Mouse (Mus musculus) erythroid progenitor cell, adult 5-6 weeks (primary cell): ENCODE measurements around the gene Aimp1. TPM values are rescaled to one million over a fixed set of nuclear protein-coding genes. Genes with fewer than 3 reads are reported as not detected.

ENCODE experiments used
- ATAC-seq: replicated peaks from 2 replicates; pipeline ENCODE4 v1.8.0; 2016; ENCODE audit warnings: moderate number of reproducible peaks, mild to moderate bottlenecking, moderate TSS enrichment, inconsistent platforms; ENCODE audit not compliant: poor library complexity, low FRiP score, severe bottlenecking
- total RNA-seq, 2 experiments: library from RNA; stranded (forward) in 1 of 2; stranded (reverse) in 1 of 2; fragments of 150-400 nt in 1 of 2; fragments of 186-747, 209-891 nt in 1 of 2; gene quantifications; 2 replicates each; pipeline versions ENCODE4 v1.2.3 to v1.2.4; 2015 to 2017; ENCODE audit warnings: low replicate concordance in 2 of 2

Gene Aimp1
- total RNA-seq (2015; ENCODE audit: low replicate concordance) (16.9 and 35.6 TPM in 2 replicates), total RNA-seq (2017; ENCODE audit: low replicate concordance) (16.0 and 29.3 TPM in 2 replicates)

- no peak for ATAC-seq
Measured at GRCm38 (mm10) chr3:132684231-132684928, at the start of gene Aimp1. TSS of gene Aimp1 (minus strand) at chr3:132684370.

- no peak for ATAC-seq
Measured at GRCm38 (mm10) chr3:132724326-132724725, 40.2 kb upstream of the Aimp1 start.

GRCm38 (mm10) chr3:132717316-132717715, 33.1 kb upstream of the Aimp1 start:
- ATAC-seq = no peak

GRCm38 (mm10) chr3:132713913-132714312, 29.7 kb upstream of the Aimp1 start:
- no peak for ATAC-seq

GRCm38 (mm10) chr3:132706977-132707376, 22.8 kb upstream of the Aimp1 start:
- ATAC-seq = no peak

- no peak for ATAC-seq
Measured at GRCm38 (mm10) chr3:132704216-132704615, 20.0 kb upstream of the Aimp1 start.

- ATAC-seq = no peak
Measured at GRCm38 (mm10) chr3:132701368-132701767, 17.2 kb upstream of the Aimp1 start.

GRCm38 (mm10) chr3:132683447-132684230, 531 bp downstream of the Aimp1 start, which contains the start of gene Tbck:
TSS of gene Tbck (plus strand) at chr3:132684144.
- peak; percentile 94 for ATAC-seq

GRCm38 (mm10) chr3:132677494-132677893, 6.7 kb downstream of the Aimp1 start:
- no peak for ATAC-seq

- ATAC-seq = no peak
Measured at GRCm38 (mm10) chr3:132655955-132656354, 28.2 kb downstream of the Aimp1 start.

- no peak for ATAC-seq
Measured at GRCm38 (mm10) chr3:132653959-132654358, 30.2 kb downstream of the Aimp1 start.

- no peak for ATAC-seq
Measured at GRCm38 (mm10) chr3:132651776-132652175, 32.4 kb downstream of the Aimp1 start.

- no peak for ATAC-seq
Measured at GRCm38 (mm10) chr3:132650191-132650590, 34.0 kb downstream of the Aimp1 start.

GRCm38 (mm10) chr3:132649368-132649767, 34.8 kb downstream of the Aimp1 start:
- no peak for ATAC-seq

- ATAC-seq = no peak
Measured at GRCm38 (mm10) chr3:132646814-132647213, 37.4 kb downstream of the Aimp1 start.

- no peak for ATAC-seq
Measured at GRCm38 (mm10) chr3:132644071-132644470, 40.1 kb downstream of the Aimp1 start.

GRCm38 (mm10) chr3:132637080-132637479, 47.1 kb downstream of the Aimp1 start:
- no peak for ATAC-seq

- ATAC-seq = no peak
Measured at GRCm38 (mm10) chr3:132633261-132633660, 50.9 kb downstream of the Aimp1 start.

GRCm38 (mm10) chr3:132629601-132630239, 54.5 kb downstream of the Aimp1 start, which contains the start of gene Gimd1:
TSS of gene Gimd1 (plus strand) at chr3:132629820.
- ATAC-seq = no peak

- ATAC-seq = no peak
Measured at GRCm38 (mm10) chr3:132628741-132629140, 55.4 kb downstream of the Aimp1 start.
